Mouse (Mus musculus): ENCODE data around the gene Gm16485. TPM values are rescaled to one million over a fixed set of nuclear protein-coding genes. Genes with fewer than 3 reads are reported as not detected.

Gm16485 gene
- polyA plus RNA-seq (2012; rRNA removed) = 1.6 and 1.7 TPM in 2 replicates

DNA sequence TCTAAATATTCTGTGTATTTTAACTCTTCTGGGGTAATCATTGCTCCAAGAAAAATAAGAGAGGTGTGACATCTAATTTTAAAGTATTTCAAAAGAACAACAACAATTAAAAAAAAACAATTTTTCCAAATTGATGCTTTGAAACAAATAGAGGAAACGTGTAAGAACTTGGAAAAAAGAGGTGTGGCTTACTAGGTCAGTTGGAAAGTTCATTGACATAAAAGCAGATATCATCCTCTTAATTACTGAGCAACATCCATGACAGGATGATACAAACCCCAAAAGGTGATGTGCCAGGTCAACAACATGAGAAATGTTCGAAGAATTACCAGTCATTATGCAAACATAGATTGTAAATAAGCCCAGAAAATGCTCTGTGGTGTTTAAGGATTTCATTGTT is at the start of gene Gm16485:
Gene Gm16485, plus strand, starts transcription at position 301 of the 400 bp plus-strand sequence.

Other genes with a start within 250 kb of the Gm16485 start
- gene Pgr, start 72.0 kb upstream of the Gm16485 start, polyA plus RNA-seq (2012; rRNA removed) = 1.5 and 1.6 TPM in 2 replicates